In genomic region chr4:134852438-134853255, GRCm38 (mm10) we compare ENCODE assay signal across 8 mouse cellular contexts. TPM values are rescaled to one million over a fixed set of nuclear protein-coding genes. Genes with fewer than 3 reads are reported as not detected.
DNase-seq lines count a peak whose midpoint lies in the region; ATAC-seq lines count a peak whose summit lies in the region.

No protein-coding gene starts in this region.

- under 1% methylated on average over 85 of the region's 106 CpGs for WGBS in heart, embryonic 16.5 days
- WGBS in limb, embryonic 12.5 days: 1% methylated on average over 94 of the region's 106 CpGs
- WGBS in midbrain, embryonic 12.5 days: 1% methylated on average over 81 of the region's 106 CpGs

- DNase-seq in adrenal gland, adult 18-20 months (ENCODE audit: low spot score in 2 of 2): peak; percentile 52 to 67
- DNase-seq in adrenal gland, adult 2 months: no peak
- peak; percentile 16 to 20 for DNase-seq in CD8-positive naive resting alpha-beta T cell, adult 2 months (ENCODE audit: low read depth in 2 of 2, low spot score in 2 of 2)
- peak; percentile 23 for DNase-seq in embryo, embryonic 11.5 days (ENCODE audit: low read depth, low spot score)
- peak; percentile 45 to 48 for DNase-seq in spleen, postnatal 36 days (ENCODE audit: low spot score in 2 of 2)

- peak; percentile 11; the same call in 1 of the 2 replicates for ATAC-seq in heart, embryonic 16.5 days (replicated peaks; ENCODE audit: extremely low read depth, insufficient read depth, low FRiP score)
- ATAC-seq in limb, embryonic 12.5 days (ENCODE audit: insufficient number of reproducible peaks, insufficient read depth, low FRiP score, low TSS enrichment, low read depth): peak; percentile 10; the same call in 1 of the 2 replicates
- ATAC-seq in midbrain, embryonic 12.5 days (ENCODE audit: low FRiP score, low read depth): peak; percentile 47

- H3K36me3 ChIP-seq in heart, embryonic 16.5 days (ENCODE audit: control insufficient read depth, insufficient read depth): no peaks in the 10 kb centered on the region
- H3K36me3 ChIP-seq in limb, embryonic 12.5 days: no peaks in the 10 kb centered on the region
- H3K36me3 ChIP-seq in midbrain, embryonic 12.5 days: no peaks in the 10 kb centered on the region

- peak overlapping the region; percentile 88 for H3K9ac ChIP-seq in heart, embryonic 16.5 days (ENCODE audit: low read length)
- peak overlapping the region; percentile 99 for H3K9ac ChIP-seq in limb, embryonic 12.5 days (replicated peaks)
- H3K9ac ChIP-seq in midbrain, embryonic 12.5 days (replicated peaks): peak overlapping the region; percentile 100

- peak overlapping the region; percentile 96 for H3K4me3 ChIP-seq in heart, embryonic 16.5 days (ENCODE audit: low read length)
- peak overlapping the region; percentile 100 for H3K4me3 ChIP-seq in limb, embryonic 12.5 days (replicated peaks)
- peak overlapping the region; percentile 99 for H3K4me3 ChIP-seq in midbrain, embryonic 12.5 days

- peak overlapping the region; percentile 89 for H3K27ac ChIP-seq in heart, embryonic 16.5 days (ENCODE audit: low read length)
- peak overlapping the region; percentile 92 for H3K27ac ChIP-seq in limb, embryonic 12.5 days
- H3K27ac ChIP-seq in midbrain, embryonic 12.5 days (replicated peaks): peak overlapping the region; percentile 95

- peak overlapping the region; percentile 94 for H3K4me2 ChIP-seq in heart, embryonic 16.5 days (ENCODE audit: low read depth, low read length)
- peak overlapping the region; percentile 76 for H3K4me2 ChIP-seq in limb, embryonic 12.5 days
- H3K4me2 ChIP-seq in midbrain, embryonic 12.5 days (replicated peaks): peak overlapping the region; percentile 74

- H3K9me3 ChIP-seq in heart, embryonic 16.5 days (replicated peaks; ENCODE audit: control insufficient read depth, low read length): no peaks in the 10 kb centered on the region
- H3K9me3 ChIP-seq in limb, embryonic 12.5 days: no peaks in the 10 kb centered on the region
- H3K9me3 ChIP-seq in midbrain, embryonic 12.5 days: no peaks in the 10 kb centered on the region

- peaks cover 22% of the 10 kb centered on the region for H3K4me1 ChIP-seq in heart, embryonic 16.5 days (ENCODE audit: control insufficient read depth, insufficient read depth, low read length)
- peaks cover 33% of the 10 kb centered on the region for H3K4me1 ChIP-seq in limb, embryonic 12.5 days (replicated peaks)
- H3K4me1 ChIP-seq in midbrain, embryonic 12.5 days: peaks cover 21% of the 10 kb centered on the region

- H3K27me3 ChIP-seq in heart, embryonic 16.5 days (ENCODE audit: control insufficient read depth, insufficient read depth, low read length): peaks cover 4% of the 10 kb centered on the region; the same call in 1 of the 2 replicates
- peaks cover 13% of the 10 kb centered on the region for H3K27me3 ChIP-seq in limb, embryonic 12.5 days
- H3K27me3 ChIP-seq in midbrain, embryonic 12.5 days: peaks cover 24% of the 10 kb centered on the region

RNA-seq across cellular contexts. Expression of gene Maco1, which starts 0.5 kb away (rescaled TPM):
- total RNA-seq in adrenal gland, adult 18-20 months (2021): 10 to 100 TPM; 33.5 to 36.0 TPM
- 10 to 100 TPM; 35.6 to 37.1 TPM for total RNA-seq in adrenal gland, adult 2 months (2021)
- 14.2 and 15.6 TPM in 2 replicates for polyA plus RNA-seq in adrenal gland, adult 2 months (2012; rRNA removed)
- 23.1 and 25.3 TPM in 2 replicates for polyA plus RNA-seq in heart, embryonic 16.5 days (2015; fragmentation: Nextera tagmentation; extraction: Ambion mirVana)
- 59.0 and 60.7 TPM in 2 replicates for polyA plus RNA-seq in limb, embryonic 12.5 days (2016; fragmentation: Nextera tagmentation; extraction: Ambion mirVana)
- polyA plus RNA-seq in midbrain, embryonic 12.5 days (2016; fragmentation: Nextera tagmentation; extraction: Ambion mirVana): 84.7 and 95.0 TPM in 2 replicates

RNA-seq across cellular contexts. Expression of gene Rhd, which starts 11.7 kb away (rescaled TPM):
- total RNA-seq in adrenal gland, adult 18-20 months (2021): under 1 TPM in 1 of 2 experiments, not detected in 1; 0.46 TPM
- not detected for total RNA-seq in adrenal gland, adult 2 months (2021)
- 0.09 and 0.12 TPM in 2 replicates for polyA plus RNA-seq in adrenal gland, adult 2 months (2012; rRNA removed)
- polyA plus RNA-seq in heart, embryonic 16.5 days (2015; fragmentation: Nextera tagmentation; extraction: Ambion mirVana): 4.3 and 4.5 TPM in 2 replicates
- polyA plus RNA-seq in limb, embryonic 12.5 days (2016; fragmentation: Nextera tagmentation; extraction: Ambion mirVana): 7.8 TPM in 2 replicates
- polyA plus RNA-seq in midbrain, embryonic 12.5 days (2016; fragmentation: Nextera tagmentation; extraction: Ambion mirVana): 7.3 and 8.9 TPM in 2 replicates
